Mouse (Mus musculus) C2C12 (cell line): Measurements from ENCODE around the gene Zfp697.
"Not testable (repeated sequence)": the region's sequence is repeated elsewhere in the genome, so short reads cannot be mapped to it uniquely, and the experiment has no call there.

Source experiments
- CEBPB ChIP-seq: IDR thresholded peaks from one replicate; pipeline ENCODE4 v1.6.1; 2011; ENCODE audit warnings: low read depth, mild to moderate bottlenecking, control low read depth, moderate library complexity
- CTCF ChIP-seq: IDR thresholded peaks from one replicate; pipeline ENCODE4 v1.5.1; 2011; ENCODE audit not compliant: control insufficient read depth, insufficient read depth, insufficient read length
- MAX ChIP-seq: IDR thresholded peaks from one replicate; pipeline ENCODE4 v1.6.1; 2011; ENCODE audit warnings: mild to moderate bottlenecking, control low read depth
- MYOD1 ChIP-seq: IDR thresholded peaks from one replicate; pipeline ENCODE4 v1.6.1; 2011; ENCODE audit warnings: low read depth; ENCODE audit not compliant: control insufficient read depth, insufficient read length
- MYOG ChIP-seq: IDR thresholded peaks from one replicate; pipeline ENCODE4 v1.6.1; 2011; ENCODE audit not compliant: control insufficient read depth, insufficient read length; ENCODE audit errors: extremely low read depth

- TF ChIP-seq CTCF, MAX, MYOD1, CEBPB, MYOG: not testable (repeated sequence)
Observed at GRCm38 (mm10) chr3:98582202-98582601, 199.9 kb downstream of the Zfp697 start.
